Mouse (Mus musculus) thymus, adult 2 months (tissue): ENCODE data around the gene Ttc21a.

Experiments
- CTCF ChIP-seq: fragments of 200-500 bp; IDR thresholded peaks from 2 replicates; pipeline ENCODE4 v1.5.1; 2012; ENCODE audit warnings: mild to moderate bottlenecking, control low read depth, low read length, moderate library complexity, borderline replicate concordance; ENCODE audit not compliant: control insufficient read depth, poor library complexity, insufficient read depth; ENCODE audit errors: extremely low read depth
- POLR2A ChIP-seq: fragments of 200-500 bp; IDR thresholded peaks from 2 replicates; pipeline ENCODE4 v1.6.1; 2012; ENCODE audit warnings: mild to moderate bottlenecking, low read length, control low read depth, moderate library complexity; ENCODE audit not compliant: control insufficient read depth, poor library complexity, insufficient read depth; ENCODE audit errors: extremely low read depth

GRCm38 (mm10) chr9:119976704-119977556, 39.5 kb downstream of the Ttc21a start:
- TF ChIP-seq POLR2A, result no peak
- no peak for TF ChIP-seq CTCF
